Mouse (Mus musculus): Measurements from ENCODE around the gene Lacc1. TPM values are rescaled to one million over a fixed set of nuclear protein-coding genes. Genes with fewer than 3 reads are reported as not detected.

The Lacc1 gene
- polyA plus RNA-seq, 1 experiment from 2014 or later = 1.8 TPM

Other genes starting within 250 kb of the Lacc1 start
- gene Ccdc122, start 132 bp downstream of the Lacc1 start, polyA plus RNA-seq (2015; fragmentation: Nextera tagmentation; extraction: Ambion mirVana) = 0.79 and 0.86 TPM in 2 replicates
- gene Enox1, start 119.9 kb upstream of the Lacc1 start, polyA plus RNA-seq (2015; fragmentation: Nextera tagmentation; extraction: Ambion mirVana) = 44.0 and 45.2 TPM in 2 replicates

Measured in midbrain, embryonic 13.5 days (tissue).